Mouse (Mus musculus): ENCODE measurements at regions not wholly inside any gene's neighbourhood (a gene's known extent, or its start where the extent isn't known, plus 50 kb on each side); places are given as distances from the start of the nearest gene placed in this dataset.
"Not testable (repeated sequence)": the region's sequence is repeated elsewhere in the genome, so short reads cannot be mapped to it uniquely, and the experiment has no call there.

GRCm38 (mm10) chr13:12688149-12688548, 111.7 kb downstream of the Prl2c3 start:
- not testable (repeated sequence) for TF ChIP-seq POLR2A (IDR thresholded peaks at IDR 0.05; ENCODE audit: extremely low read depth, insufficient read depth, low read length); CTCF (IDR thresholded peaks at IDR 0.05; ENCODE audit: low read depth, low read length)
